Mouse (Mus musculus) activated CD4-positive, CD25-positive, alpha-beta regulatory T cell (primary cell): ENCODE data around the gene Olfr427. TPM values are rescaled to one million over a fixed set of nuclear protein-coding genes. Genes with fewer than 3 reads are reported as not detected.

ENCODE experiments used
- polyA plus RNA-seq, 2 experiments: library from polyadenylated mRNA; unstranded; fragments of 100-300 nt; shearing (Covaris generic); gene quantifications; one replicate each; pipeline ENCODE4 v1.2.1; 2017

Olfr427 gene
- polyA plus RNA-seq: under 1 TPM in 1 of 2 experiments, not detected in 1; 0.42 TPM

DNA sequence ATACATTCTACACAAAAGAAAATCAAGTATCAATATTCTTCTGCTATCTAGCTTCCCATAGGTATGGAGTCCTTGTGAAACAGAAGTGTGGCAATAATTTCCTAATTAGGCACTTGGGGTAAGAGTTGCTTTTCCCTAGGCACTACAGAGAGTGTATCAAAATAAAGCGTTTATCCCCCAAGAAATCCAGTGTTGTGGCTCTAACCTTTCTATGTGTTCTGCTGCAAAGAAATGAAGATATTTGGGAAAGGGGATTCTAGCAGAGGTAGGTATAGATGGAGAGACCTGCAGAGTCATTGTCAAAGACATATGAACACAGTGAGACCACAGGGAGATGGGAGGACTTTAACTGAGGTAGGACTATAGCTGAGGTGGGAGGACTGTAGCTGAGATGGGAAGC, at the start of gene Olfr427:
Gene Olfr427, plus strand, starts transcription at position 301 of the 400 bp plus-strand sequence.

DNA sequence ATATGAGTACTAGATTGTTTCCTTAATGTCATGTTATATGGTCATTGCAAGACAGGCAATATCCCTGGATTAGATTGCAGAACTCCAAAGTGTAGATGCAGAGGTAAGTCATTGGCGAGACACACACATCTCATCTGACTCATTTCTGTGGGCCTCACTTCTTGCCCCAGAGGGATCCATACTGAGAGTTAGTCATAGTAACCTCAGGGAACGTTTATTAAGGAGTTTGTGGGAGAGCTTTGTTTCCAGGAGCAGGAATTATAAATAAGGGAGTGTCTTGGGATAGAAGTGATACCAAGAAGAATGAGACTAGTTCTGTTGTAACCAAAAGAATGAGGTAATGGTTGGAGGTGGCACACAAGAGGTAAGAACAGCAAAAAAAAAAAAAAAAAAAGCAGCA, 47.8 kb upstream of the Olfr427 start, which contains the start of gene Olfr432:
Gene Olfr432, plus strand, starts transcription at position 313 of the 400 bp plus-strand sequence.

GRCm38 (mm10) chr1:174066305-174066704, 30.4 kb upstream of the Olfr427 start, which contains the start of gene Olfr430:
Gene Olfr430 (plus strand): TSS chr1:174066605.

GRCm38 (mm10) chr1:174084031-174084430, 12.7 kb upstream of the Olfr427 start, which contains the start of gene Olfr429:
Gene Olfr429 (plus strand): TSS chr1:174084331.

DNA sequence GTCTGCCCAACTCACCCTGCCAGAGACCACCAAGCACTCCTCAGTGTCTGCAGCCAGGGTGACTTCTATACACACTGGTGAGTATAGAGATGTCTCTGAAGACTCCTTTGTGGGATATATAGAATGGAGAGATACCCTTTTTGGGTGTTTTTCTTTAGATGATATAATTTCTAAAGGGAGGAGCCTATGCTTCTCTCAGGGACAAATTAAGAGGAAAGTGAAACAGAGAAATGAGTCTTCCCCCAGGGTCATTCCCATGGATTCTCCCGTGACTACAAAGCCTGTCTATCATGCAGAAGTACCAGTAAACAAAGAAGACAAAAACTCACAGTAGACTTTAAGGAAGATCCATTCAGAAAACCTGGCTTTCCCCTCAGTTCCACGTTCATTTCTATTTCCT, 24.4 kb downstream of the Olfr427 start, which contains the start of gene Olfr231:
Gene Olfr231, minus strand, starts transcription at position 101 of the 400 bp plus-strand sequence.

GRCm38 (mm10) chr1:174131217-174131616, 34.5 kb downstream of the Olfr427 start, which contains the start of gene Olfr424:
Gene Olfr424 (plus strand): TSS chr1:174131517.

Other genes starting within 250 kb of the Olfr427 start
- gene Ifi211, start 183.8 kb upstream of the Olfr427 start, polyA plus RNA-seq: 1 to 10 TPM; 5.8 to 5.9 TPM
- gene Mndal, start 154.4 kb upstream of the Olfr427 start, polyA plus RNA-seq: 100 to 1,000 TPM; 368 to 518 TPM
- gene Ifi203, start 154.2 kb upstream of the Olfr427 start, polyA plus RNA-seq: 100 to 1,000 TPM; 272 to 474 TPM
- not detected for gene Ifi202b, start 114.1 kb upstream of the Olfr427 start, polyA plus RNA-seq
- gene Ifi205, start 65.1 kb upstream of the Olfr427 start, polyA plus RNA-seq: under 1 TPM; 0.66 to 0.73 TPM
- not detected for gene Olfr433, start 56.2 kb upstream of the Olfr427 start, polyA plus RNA-seq
- under 1 TPM in 1 of 2 experiments, not detected in 1; 0.43 TPM for gene Olfr432, start 47.7 kb upstream of the Olfr427 start, polyA plus RNA-seq
- not detected for gene Olfr430, start 30.3 kb upstream of the Olfr427 start, polyA plus RNA-seq
- not detected for gene Olfr429, start 12.6 kb upstream of the Olfr427 start, polyA plus RNA-seq
- gene Olfr231, start 24.3 kb downstream of the Olfr427 start, polyA plus RNA-seq: not detected
- not detected for gene Olfr424, start 34.6 kb downstream of the Olfr427 start, polyA plus RNA-seq
- gene Olfr420, start 58.7 kb downstream of the Olfr427 start, polyA plus RNA-seq: under 1 TPM in 1 of 2 experiments, not detected in 1; 0.16 TPM
- under 1 TPM; 0.12 to 0.18 TPM for gene Spta1, start 75.9 kb downstream of the Olfr427 start, polyA plus RNA-seq
- gene Olfr419, start 155.2 kb downstream of the Olfr427 start, polyA plus RNA-seq: not detected
- gene Mptx1, start 233.6 kb downstream of the Olfr427 start, polyA plus RNA-seq: under 1 TPM in 1 of 2 experiments, not detected in 1; 0.74 TPM